Mouse (Mus musculus) spleen, adult 2 months (tissue): ENCODE measurements around the gene Casz1.

ENCODE experiments used
- CTCF ChIP-seq: fragments of 200-500 bp; IDR thresholded peaks from 2 replicates; pipeline ENCODE4 v1.5.1; 2011; ENCODE audit warnings: mild to moderate bottlenecking, inconsistent platforms; ENCODE audit not compliant: insufficient read depth, insufficient read length, insufficient replicate concordance; ENCODE audit errors: extremely low read depth
- POLR2A ChIP-seq: fragments of 200-500 bp; IDR thresholded peaks from 2 replicates; pipeline ENCODE4 v1.6.1; 2011; ENCODE audit warnings: low read depth, low read length, inconsistent platforms

DNA sequence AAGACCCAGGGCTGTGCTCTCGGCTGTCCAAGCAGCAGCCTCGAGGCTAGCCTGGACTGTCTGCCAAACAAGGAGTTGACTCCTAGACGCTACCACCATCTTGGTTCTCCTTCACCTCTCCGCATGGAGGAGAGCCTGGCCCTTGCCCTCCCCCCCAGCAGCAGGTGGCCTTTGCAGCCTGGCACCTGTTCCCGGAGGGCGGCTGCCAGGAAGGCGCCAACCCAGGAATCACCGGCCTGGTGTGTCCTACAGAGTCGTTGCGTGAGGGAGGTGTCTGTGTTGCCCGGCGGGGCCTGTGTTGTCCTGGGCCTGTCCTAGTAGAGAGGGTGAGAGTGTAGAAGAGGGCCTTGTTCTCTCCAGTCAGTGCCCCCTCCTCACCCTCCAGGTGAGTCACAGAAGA, 13.9 kb downstream of the Casz1 start:
- no peak for TF ChIP-seq CTCF
- TF ChIP-seq POLR2A = no peak
